Mouse (Mus musculus) midbrain, embryonic 14.5 days (tissue): ENCODE data around the gene Gm21953. TPM values are rescaled to one million over a fixed set of nuclear protein-coding genes. Genes with fewer than 3 reads are reported as not detected.
"Not testable (repeated sequence)": the region's sequence is repeated elsewhere in the genome, so short reads cannot be mapped to it uniquely, and the experiment has no call there.

Experiments used
- ATAC-seq: fragments of 200-750 bp; cut with Nextera tagmentation; 2 replicates; pipeline ENCODE4 v1.8.0; 2017; ENCODE audit warnings: moderate number of reproducible peaks, moderate library complexity; ENCODE audit not compliant: low FRiP score, low TSS enrichment
- DNase-seq: peaks from one replicate; pipeline ENCODE4 v3.0.0-alpha.2; 2015
- H3K27ac ChIP-seq: fragments of 300-500 bp; sonication (generic); replicated peaks from 2 replicates; pipeline ENCODE4 v1.5.1; 2014; ENCODE audit warnings: mild to moderate bottlenecking, low read depth, low read length, moderate library complexity
- H3K27me3 ChIP-seq: fragments of 300-500 bp; sonication (generic); 2 replicates; pipeline ENCODE4 v1.6.1; 2014; ENCODE audit warnings: low read length, control low read depth, mixed read lengths; ENCODE audit not compliant: control insufficient read depth, insufficient read depth
- H3K36me3 ChIP-seq: fragments of 300-500 bp; sonication (generic); 2 replicates; pipeline ENCODE4 v1.6.1; 2014; ENCODE audit warnings: low read length, control low read depth; ENCODE audit not compliant: control insufficient read depth, insufficient read depth
- H3K4me1 ChIP-seq: fragments of 300-500 bp; sonication (generic); 2 replicates; pipeline ENCODE4 v1.6.1; 2014; ENCODE audit warnings: mild to moderate bottlenecking, antibody characterized with exemption, low read length, control low read depth; ENCODE audit not compliant: control insufficient read depth, insufficient read depth
- H3K4me2 ChIP-seq: fragments of 300-500 bp; sonication (generic); 2 replicates; pipeline ENCODE4 v1.6.1; 2014; ENCODE audit warnings: mild to moderate bottlenecking, low read length, moderate library complexity
- H3K4me3 ChIP-seq: fragments of 300-500 bp; sonication (generic); replicated peaks from 2 replicates; pipeline ENCODE4 v1.5.1; 2014; ENCODE audit warnings: low read depth, low read length
- H3K9ac ChIP-seq: fragments of 300-500 bp; sonication (generic); replicated peaks from 2 replicates; pipeline ENCODE4 v1.6.1; 2014; ENCODE audit warnings: mild to moderate bottlenecking, low read length, moderate library complexity
- H3K9me3 ChIP-seq: fragments of 300-500 bp; sonication (generic); 2 replicates; pipeline ENCODE4 v1.6.1; 2016; ENCODE audit warnings: low read length, control low read depth, mixed read lengths; ENCODE audit not compliant: control insufficient read depth
- WGBS: fragments of 180-500 bp; shearing (Covaris S2); extraction: QIAGEN DNeasy Blood & Tissue Kit; methylation state at CpG from one replicate; pipeline ENCODE4 v1.1.7; 2014; 5-methylcytosine and 5-hydroxymethylcytosine counted together
- polyA plus RNA-seq: library from polyadenylated mRNA; unstranded; fragments of >200 nt; fragmentation: Nextera tagmentation; extraction: Ambion mirVana; gene quantifications from 2 replicates; pipeline ENCODE4 v1.2.1, GENCODE M21; 2014

The Gm21953 gene
- polyA plus RNA-seq: not detected in 2 replicates

DNA sequence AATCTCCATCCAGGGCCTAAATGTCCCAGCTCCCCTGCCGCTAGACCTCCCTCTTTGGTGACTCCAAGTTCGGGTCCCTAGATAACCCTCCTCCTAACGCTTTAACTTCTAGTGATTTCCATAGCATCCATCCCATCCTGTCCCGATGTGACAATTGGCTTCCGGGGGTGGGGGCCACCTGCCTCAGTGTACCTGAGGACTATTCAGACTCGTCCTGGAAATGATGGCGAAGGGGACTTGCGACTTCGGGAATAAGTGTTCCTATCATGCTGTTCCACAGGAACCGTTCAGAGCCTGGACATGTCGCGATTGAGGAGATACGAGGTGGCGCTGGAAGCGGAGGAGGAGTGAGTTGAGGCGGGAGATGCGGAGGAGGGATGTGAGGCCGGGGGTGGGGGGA, at the start of gene Gm21953:
TSS of gene Gm21953 (plus strand) at position 301 of the 400 bp plus-strand sequence.
- not testable (repeated sequence) for H3K4me2 ChIP-seq, H3K36me3 ChIP-seq, H3K4me1 ChIP-seq, H3K27ac ChIP-seq, ATAC-seq, DNase-seq, H3K9ac ChIP-seq, H3K4me3 ChIP-seq, H3K27me3 ChIP-seq, H3K9me3 ChIP-seq
- no CpG with 5 or more reads among the region's 18 CpGs for WGBS

DNA sequence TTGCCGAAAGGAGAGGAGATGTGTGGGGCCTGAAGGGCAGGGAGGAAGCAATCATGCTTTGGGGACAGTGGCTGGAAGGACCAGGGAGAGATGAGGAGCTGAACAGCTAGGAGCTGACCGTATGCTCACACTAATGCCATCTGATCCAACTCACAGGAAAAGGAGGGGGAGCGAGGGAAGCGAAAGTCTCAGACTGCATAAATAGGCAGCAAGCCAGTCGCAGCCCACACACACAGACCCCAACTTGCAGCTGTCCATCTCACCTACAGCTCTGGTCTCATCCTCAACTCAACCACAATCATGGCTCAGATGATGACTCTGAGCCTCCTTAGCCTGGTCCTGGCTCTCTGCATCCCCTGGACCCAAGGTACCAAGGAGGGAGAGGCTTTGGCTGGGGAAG, 38.6 kb upstream of the Gm21953 start, which contains the start of gene Ccl21b:
TSS of gene Ccl21b (plus strand) at position 301 of the 400 bp plus-strand sequence.
- DNase-seq, ATAC-seq, H3K4me3 ChIP-seq: not testable (repeated sequence)

DNA sequence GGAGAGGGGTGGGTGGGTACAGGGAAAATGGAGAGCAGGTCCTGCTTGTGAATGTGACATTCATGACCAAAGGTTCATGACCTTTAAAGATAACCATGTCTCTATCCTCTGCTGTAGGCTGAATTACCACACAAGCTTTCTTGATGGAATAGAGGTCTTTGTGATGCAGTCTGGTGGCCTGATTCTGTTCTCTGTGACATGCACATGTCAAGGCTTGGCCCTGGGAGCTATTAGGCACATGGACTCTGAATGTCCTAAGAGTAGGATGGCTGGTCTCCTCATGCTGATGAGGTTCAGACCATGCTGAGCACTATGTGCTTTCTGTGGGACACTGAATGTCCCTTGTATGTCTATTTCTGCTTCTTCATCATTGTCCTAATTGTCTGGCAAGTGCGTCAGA, 24.0 kb downstream of the Gm21953 start, which contains the start of gene Fam205a3:
TSS of gene Fam205a3 (plus strand) at position 301 of the 400 bp plus-strand sequence.
- not testable (repeated sequence) for H3K4me2 ChIP-seq, H3K36me3 ChIP-seq, DNase-seq, H3K27ac ChIP-seq, H3K4me3 ChIP-seq, H3K27me3 ChIP-seq, H3K9me3 ChIP-seq, H3K4me1 ChIP-seq, H3K9ac ChIP-seq, ATAC-seq
- WGBS: no CpG with 5 or more reads among the region's 1 CpGs

More for the DNA sequence above, 38.6 kb upstream of the Gm21953 start, which contains the start of gene Ccl21b:
- not testable (repeated sequence) for H3K36me3 ChIP-seq, H3K27me3 ChIP-seq, H3K27ac ChIP-seq, H3K9ac ChIP-seq, H3K9me3 ChIP-seq, H3K4me1 ChIP-seq, H3K4me2 ChIP-seq
- WGBS: no CpG with 5 or more reads among the region's 5 CpGs

Other genes with a start within 250 kb of the Gm21953 start
- not detected in 2 replicates for gene Gm3893, start 203.1 kb upstream of the Gm21953 start, polyA plus RNA-seq
- not detected in 2 replicates for gene Gm13304, start 179.4 kb upstream of the Gm21953 start, polyA plus RNA-seq
- gene Gm13306, start 140.8 kb upstream of the Gm21953 start, polyA plus RNA-seq: 2.0 and 4.3 TPM in 2 replicates
- 0.30 TPM in 1 of 2 replicates, not detected in the other for gene Gm13305, start 125.7 kb upstream of the Gm21953 start, polyA plus RNA-seq
- not detected in 2 replicates for gene Gm10600, start 53.6 kb upstream of the Gm21953 start, polyA plus RNA-seq
- not detected in 2 replicates for gene Ccl21b, start 38.5 kb upstream of the Gm21953 start, polyA plus RNA-seq
- gene Fam205a3, start 24.1 kb downstream of the Gm21953 start, polyA plus RNA-seq: not detected in 2 replicates
- not detected in 2 replicates for gene Gm21586, start 145.1 kb downstream of the Gm21953 start, polyA plus RNA-seq
- 0.13 and 0.62 TPM in 2 replicates for gene Gm2163, start 172.5 kb downstream of the Gm21953 start, polyA plus RNA-seq
- gene Fam205a2, start 233.9 kb downstream of the Gm21953 start, polyA plus RNA-seq: not detected in 2 replicates